Mouse (Mus musculus): ENCODE results near the gene Krt80.
A peak's percentile ranks its signal among the peaks of the same experiment; 100 is the strongest.

Krt80 gene

GRCm38 (mm10) chr15:101315832-101316231, 54.1 kb downstream of the Krt80 start:
- peak; percentile 95 for DNase-seq

- no peak for DNase-seq
Observed at GRCm38 (mm10) chr15:101315378-101315777, 54.6 kb downstream of the Krt80 start.

GRCm38 (mm10) chr15:101312006-101312405, 58.0 kb downstream of the Krt80 start:
- no peak for DNase-seq

GRCm38 (mm10) chr15:101311087-101311770, 58.7 kb downstream of the Krt80 start:
- DNase-seq: no peak

GRCm38 (mm10) chr15:101309493-101309892, 60.5 kb downstream of the Krt80 start:
- DNase-seq: no peak

GRCm38 (mm10) chr15:101308440-101309348, 61.3 kb downstream of the Krt80 start:
- DNase-seq: no peak

- DNase-seq: no peak
Observed at GRCm38 (mm10) chr15:101306459-101306858, 63.5 kb downstream of the Krt80 start.

GRCm38 (mm10) chr15:101303830-101304229, 66.1 kb downstream of the Krt80 start:
- DNase-seq: no peak

- DNase-seq: no peak
Observed at GRCm38 (mm10) chr15:101302201-101302600, 67.8 kb downstream of the Krt80 start.

- no peak for DNase-seq
Observed at GRCm38 (mm10) chr15:101300128-101300527, 69.8 kb downstream of the Krt80 start.

- no peak for DNase-seq
Observed at GRCm38 (mm10) chr15:101299480-101299960, 70.4 kb downstream of the Krt80 start.

- DNase-seq: peak; percentile 57
Observed at GRCm38 (mm10) chr15:101298550-101298949, 71.4 kb downstream of the Krt80 start.

GRCm38 (mm10) chr15:101297988-101298387, 72.0 kb downstream of the Krt80 start:
- no peak for DNase-seq

Data from kidney, postnatal 10 days (tissue).